Mouse (Mus musculus) CD4-positive, CD25-positive, alpha-beta regulatory T cell, adult 9 weeks (primary cell): ENCODE measurements around the gene Tesk2. TPM values are rescaled to one million over a fixed set of nuclear protein-coding genes. Genes with fewer than 3 reads are reported as not detected.

ENCODE experiments used
- polyA plus RNA-seq: library from polyadenylated mRNA; unstranded; fragments of 100-300 nt; shearing (Covaris generic); gene quantifications from one replicate; pipeline ENCODE4 v1.2.1, GENCODE M21; 2017

Gene Tesk2
- polyA plus RNA-seq = 8.3 TPM

GRCm38 (mm10) chr4:116720343-116721097 is at the start of gene Tesk2:
TSS of gene Tesk2 (plus strand) at chr4:116720948.

GRCm38 (mm10) chr4:116685402-116686061 is 35.2 kb upstream of the Tesk2 start, which contains the start of gene Prdx1:
TSS of gene Prdx1 (plus strand) at chr4:116685544.

GRCm38 (mm10) chr4:116708201-116708764 is 12.5 kb upstream of the Tesk2 start, which contains the start of the genes Mmachc and Ccdc163:
TSS of gene Mmachc (minus strand) at chr4:116708406.
TSS of gene Ccdc163 (plus strand) at chr4:116708509.

GRCm38 (mm10) chr4:116807197-116808129 is 86.7 kb downstream of the Tesk2 start, which contains the start of the genes Toe1 and Mutyh:
TSS of gene Toe1 (minus strand) at chr4:116807640.
TSS of gene Mutyh (plus strand) at chr4:116807723.

GRCm38 (mm10) chr4:116821694-116822016 is 100.9 kb downstream of the Tesk2 start, which contains the start of gene Hpdl:
TSS of gene Hpdl (minus strand) at chr4:116821707.

Other genes with a start within 250 kb of the Tesk2 start
- 21.8 TPM for gene Ipp, start 213.4 kb upstream of the Tesk2 start, polyA plus RNA-seq
- gene Tmem69, start 165.0 kb upstream of the Tesk2 start, polyA plus RNA-seq = 23.1 TPM
- 51.8 TPM for gene Gpbp1l1, start 163.3 kb upstream of the Tesk2 start, polyA plus RNA-seq
- 15.5 TPM for gene Ccdc17, start 124.3 kb upstream of the Tesk2 start, polyA plus RNA-seq
- gene Nasp, start 93.0 kb upstream of the Tesk2 start, polyA plus RNA-seq = 52.2 TPM
- 389 TPM for gene Akr1a1, start 69.3 kb upstream of the Tesk2 start, polyA plus RNA-seq
- gene Prdx1, start 35.4 kb upstream of the Tesk2 start, polyA plus RNA-seq = 619 TPM
- gene Mmachc, start 12.5 kb upstream of the Tesk2 start, polyA plus RNA-seq = 13.1 TPM
- 22.4 TPM for gene Ccdc163, start 12.4 kb upstream of the Tesk2 start, polyA plus RNA-seq
- 49.9 TPM for gene Toe1, start 86.7 kb downstream of the Tesk2 start, polyA plus RNA-seq
- 20.0 TPM for gene Mutyh, start 86.8 kb downstream of the Tesk2 start, polyA plus RNA-seq
- gene Hpdl, start 100.8 kb downstream of the Tesk2 start, polyA plus RNA-seq = 0.50 TPM
- 0.06 TPM for gene Zswim5, start 156.4 kb downstream of the Tesk2 start, polyA plus RNA-seq